Mouse (Mus musculus) spleen, embryonic (tissue): ENCODE measurements at regions not wholly inside any gene's neighbourhood (a gene's known extent, or its start where the extent isn't known, plus 50 kb on each side); places are given as distances from the start of the nearest gene placed in this dataset.
"Not testable (repeated sequence)": the region's sequence is repeated elsewhere in the genome, so short reads cannot be mapped to it uniquely, and the experiment has no call there.

ENCODE experiments used
- CTCF ChIA-PET: fragments of 350-600 bp; sonication (Branson Sonifier 250); formaldehyde crosslinking; loops from one replicate; lab custom pipeline; 2022; lab: Charles Lee

- CTCF ChIA-PET = no interaction called here
These were observed 55.5 kb downstream of the Zfp281 start for GRCm38 (mm10) chr1:136680173-136680572.

- CTCF ChIA-PET = not testable (repeated sequence)
These were observed 57.6 kb downstream of the Zfp281 start for GRCm38 (mm10) chr1:136682311-136682710.

DNA sequence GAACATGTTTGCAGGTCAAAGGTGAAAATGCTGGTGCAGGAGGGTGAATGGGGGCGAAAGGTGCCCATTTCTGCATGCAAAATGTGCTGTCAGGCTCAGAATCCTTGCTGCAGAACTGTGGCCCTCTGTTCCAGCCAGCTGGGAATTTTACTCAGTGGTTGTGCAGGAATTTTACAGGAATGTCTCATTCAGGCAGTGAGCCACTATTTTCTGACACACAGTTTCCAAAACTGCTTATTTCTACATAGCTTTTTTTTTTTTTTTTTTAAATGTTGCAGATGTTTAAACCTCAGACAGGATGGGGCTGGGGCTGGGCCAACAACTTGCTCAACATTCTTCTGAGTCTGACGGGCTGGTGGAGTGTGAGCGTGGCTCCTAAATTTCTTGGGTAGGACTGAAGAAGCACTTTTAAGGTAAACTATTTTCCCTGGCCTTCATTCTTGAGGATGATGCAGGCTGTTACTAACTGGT lies 58.4 kb downstream of the Zfp281 start:
- CTCF ChIA-PET = no interaction called here

GRCm38 (mm10) chr1:136683561-136684131 lies 58.9 kb downstream of the Zfp281 start:
- CTCF ChIA-PET = no interaction called here

DNA sequence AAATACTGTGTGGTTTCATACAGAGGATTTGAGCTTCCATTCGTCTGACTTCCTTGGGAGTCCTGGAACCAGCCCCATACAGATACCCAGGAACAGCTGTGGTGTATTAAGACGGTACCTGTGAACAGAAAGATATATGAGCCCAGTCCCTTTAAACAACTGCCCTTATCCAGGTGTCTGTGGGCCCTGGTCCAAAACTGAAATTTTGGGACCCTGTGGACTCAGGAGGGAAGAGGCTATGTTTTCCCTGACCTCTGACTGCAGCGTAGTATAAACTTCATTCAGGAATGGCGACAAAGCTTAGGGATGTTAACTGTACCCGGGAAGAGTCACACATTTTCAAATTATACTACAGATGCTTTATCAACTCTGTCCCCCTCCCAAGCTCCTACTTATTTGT lies 59.8 kb downstream of the Zfp281 start:
- CTCF ChIA-PET = no interaction called here

DNA sequence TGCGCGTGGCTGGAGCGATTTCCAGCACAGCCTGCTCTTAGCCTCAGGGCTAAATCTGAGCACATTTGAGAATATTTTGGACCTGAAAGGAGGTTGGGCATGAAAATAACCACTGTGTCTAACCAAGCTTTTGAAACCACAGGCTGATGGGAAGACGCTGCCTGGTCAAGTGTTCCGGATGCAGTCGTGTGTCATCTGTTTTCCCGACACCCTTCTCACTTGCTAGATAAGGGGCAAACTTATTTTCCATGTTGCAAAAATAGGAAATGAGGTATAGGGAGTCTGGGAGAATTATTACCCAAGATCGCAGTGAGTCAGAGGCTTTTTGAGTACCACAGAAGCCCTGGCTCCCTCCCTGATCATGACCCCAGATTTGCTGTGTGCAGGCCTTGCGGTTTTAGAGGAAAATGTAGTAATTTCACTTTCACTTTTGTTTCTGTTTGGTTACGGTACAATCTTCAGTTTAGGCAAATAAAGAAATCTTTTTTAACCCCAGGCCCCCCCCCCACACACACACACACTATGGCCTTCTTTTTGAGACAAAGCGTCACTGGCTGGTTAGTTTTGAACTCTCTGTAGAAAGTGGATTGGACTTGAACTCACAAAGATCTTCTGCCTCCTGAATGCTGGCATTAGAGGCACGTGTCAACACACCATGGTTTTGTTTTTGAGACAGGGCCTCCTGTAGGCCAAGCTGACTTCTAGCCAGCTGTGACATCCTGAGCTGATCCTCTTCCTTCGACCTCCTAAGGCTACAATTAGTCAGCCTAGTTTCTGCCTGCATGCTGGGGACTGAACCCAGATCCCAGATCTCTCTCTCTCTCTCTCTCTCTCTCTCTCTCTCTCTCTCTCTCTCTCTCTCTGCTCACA lies 60.7 kb downstream of the Zfp281 start:
- CTCF ChIA-PET = interaction anchor here (0.6 kb wide), 1 partner anchor 8 kb away, joined by 4 read pairs; no protein-coding TSS in a partner anchor

DNA sequence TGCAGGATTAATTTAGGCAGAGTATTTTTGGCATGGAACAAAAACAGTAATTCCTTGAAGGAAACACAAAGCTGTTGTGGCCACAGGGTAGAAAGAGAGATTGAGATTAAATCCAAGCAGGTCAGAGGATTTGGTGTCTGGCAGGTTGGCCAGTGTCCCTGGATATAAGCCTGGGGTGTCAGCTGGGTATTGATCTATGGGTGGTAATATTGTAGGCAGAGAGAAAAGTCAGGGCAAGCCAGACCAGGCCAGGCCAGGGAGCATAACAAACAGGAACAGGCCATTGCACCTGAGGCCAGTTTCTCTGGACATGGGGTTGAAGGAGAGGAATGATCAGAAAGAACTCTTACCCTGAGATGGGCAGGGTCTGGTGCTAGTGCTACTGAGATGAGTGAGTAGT lies 61.8 kb downstream of the Zfp281 start:
- CTCF ChIA-PET = no interaction called here

DNA sequence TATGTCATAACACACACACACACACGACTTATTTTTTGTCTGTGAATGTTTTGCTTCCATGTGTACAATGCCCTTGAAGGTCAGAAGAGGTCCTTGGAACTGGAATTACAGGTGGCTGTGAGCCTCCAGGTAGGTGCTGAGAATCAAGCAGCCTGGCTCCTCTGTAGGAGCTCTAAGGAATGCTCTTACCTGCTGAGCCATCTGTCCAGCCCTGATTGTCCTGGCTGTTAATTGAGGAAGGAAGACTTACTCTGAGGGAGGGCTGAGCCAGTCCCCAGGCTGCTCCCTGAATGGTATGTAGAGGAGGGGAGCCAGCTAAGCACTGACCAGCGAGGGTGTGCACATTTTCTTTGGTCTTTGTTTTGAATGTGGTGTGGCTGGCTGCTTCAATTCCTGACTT lies 65.4 kb downstream of the Zfp281 start:
- CTCF ChIA-PET = no interaction called here

DNA sequence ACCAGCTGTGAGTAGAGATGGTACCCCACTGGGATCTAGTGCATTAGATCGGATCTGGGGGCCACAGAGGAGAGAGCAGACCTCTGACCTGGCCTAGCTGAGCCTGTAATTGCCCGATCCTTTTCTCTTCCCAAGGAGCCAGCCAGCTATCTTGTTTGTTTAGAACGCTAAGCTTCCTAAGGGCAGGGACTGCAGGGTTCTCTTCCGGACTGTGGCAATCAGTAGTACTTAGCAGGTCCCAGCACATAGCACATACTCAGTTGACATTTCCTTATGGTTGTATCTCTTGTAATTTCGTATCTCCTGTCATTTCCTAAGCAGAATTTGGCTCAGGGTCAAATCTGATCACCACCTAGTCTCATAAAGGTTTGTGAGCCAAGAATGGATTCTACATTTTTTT lies 68.7 kb downstream of the Zfp281 start:
- CTCF ChIA-PET = interaction anchor here (0.6 kb wide), 1 partner anchor 8 kb away, joined by 4 read pairs; no protein-coding TSS in a partner anchor

GRCm38 (mm10) chr1:136694983-136695382 lies 70.3 kb downstream of the Zfp281 start:
- CTCF ChIA-PET = interaction anchor here (0.6 to 0.7 kb wide), 4 partner anchors 30 to 289 kb away, joined by 3 to 9 read pairs (median 4); no protein-coding TSS in a partner anchor

- CTCF ChIA-PET = no interaction called here
These were observed 71.5 kb downstream of the Zfp281 start for GRCm38 (mm10) chr1:136696077-136696641.

DNA sequence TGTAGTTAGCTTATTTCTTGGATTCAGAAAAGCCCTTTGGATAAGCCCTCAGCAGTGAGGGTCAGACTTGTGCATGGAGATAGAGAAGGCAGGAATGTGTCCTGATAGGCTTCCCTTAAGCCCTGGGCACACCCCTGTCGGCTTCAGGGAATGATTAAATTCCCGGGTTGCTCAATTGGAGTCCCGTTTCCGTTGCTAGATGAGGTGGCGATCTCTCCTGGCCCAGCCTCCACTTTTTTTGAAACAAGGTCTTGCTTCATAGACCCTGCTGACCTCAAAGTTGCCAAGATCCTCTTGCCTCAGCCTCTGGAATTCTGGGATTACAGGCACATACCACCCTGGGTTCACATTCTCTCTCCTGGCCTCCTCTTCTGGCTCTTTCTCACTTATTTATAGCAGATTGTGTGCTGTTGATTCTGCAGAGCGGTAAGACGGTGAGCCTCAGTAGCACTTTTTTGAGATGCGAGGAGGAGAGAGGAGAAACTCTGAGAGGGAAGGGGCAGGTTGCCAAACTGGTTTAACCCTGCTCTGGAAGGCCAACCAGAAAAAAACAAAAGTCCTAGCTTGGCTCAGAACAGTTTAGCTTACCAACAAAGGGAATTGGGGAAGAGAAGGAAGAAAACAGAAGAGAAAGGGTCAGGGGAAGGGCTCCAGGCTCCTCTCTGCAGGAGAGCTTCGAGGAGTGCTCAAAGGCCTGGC lies 73.9 kb downstream of the Zfp281 start:
- CTCF ChIA-PET = no interaction called here

DNA sequence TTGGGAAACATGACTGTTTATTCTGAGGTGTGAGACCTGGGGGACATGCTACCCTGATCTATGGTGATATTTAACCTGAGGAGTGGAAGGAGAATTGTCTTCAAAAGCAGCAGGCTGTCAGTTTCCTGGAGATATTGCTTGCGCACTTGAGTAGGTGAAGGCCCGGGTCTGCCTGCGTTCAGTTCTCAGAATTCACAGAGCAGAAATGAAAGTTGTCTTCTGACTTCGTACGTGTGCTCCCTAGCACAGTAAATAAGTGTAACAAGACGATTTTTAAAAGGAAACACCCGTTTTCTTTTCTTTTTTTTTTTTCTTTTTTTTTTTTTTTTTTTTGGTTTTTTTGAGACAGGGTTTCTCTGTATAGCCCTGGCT lies 74.4 kb downstream of the Zfp281 start:
- CTCF ChIA-PET = no interaction called here

DNA sequence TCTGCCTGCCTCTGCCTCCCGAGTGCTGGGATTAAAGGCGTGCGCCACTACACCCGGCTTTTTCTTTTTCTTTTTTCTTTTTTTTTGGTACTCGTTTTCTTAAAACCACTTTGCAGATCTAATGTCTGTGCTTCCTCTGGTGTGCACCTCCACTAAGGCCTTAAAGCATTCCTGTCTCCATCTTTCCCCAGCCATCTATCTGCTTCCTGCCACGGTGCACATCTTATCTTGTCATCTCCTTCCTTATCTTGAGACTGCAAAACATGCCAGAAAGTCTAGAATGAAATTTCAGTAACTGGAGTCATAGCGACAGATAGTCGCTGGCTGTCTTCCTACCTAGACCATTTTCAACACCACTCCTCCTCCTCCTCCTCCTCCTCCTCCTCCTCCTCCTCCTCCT lies 74.9 kb downstream of the Zfp281 start:
- CTCF ChIA-PET = interaction anchor here (0.6 kb wide), 1 partner anchor 28 kb away, joined by 3 read pairs; no protein-coding TSS in a partner anchor

DNA sequence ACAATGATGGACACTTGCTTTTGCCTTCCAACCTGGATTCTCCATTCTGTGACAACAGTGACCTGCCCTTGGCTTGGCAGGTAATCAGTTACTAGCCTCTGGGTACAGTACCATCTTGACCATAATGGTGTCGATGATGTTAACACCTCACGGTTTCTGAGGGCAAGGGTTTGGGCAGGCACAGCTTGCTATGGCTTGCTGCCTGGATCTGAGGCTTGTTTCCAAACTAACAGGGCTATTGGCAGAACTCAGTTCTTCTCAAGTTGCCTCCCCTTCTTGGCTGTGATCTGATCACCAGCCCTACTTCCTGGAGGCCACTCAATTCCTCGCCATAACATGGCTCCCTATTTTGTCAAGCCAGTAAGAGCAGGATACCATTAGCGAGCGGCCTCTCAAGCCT lies 79.4 kb downstream of the Zfp281 start:
- CTCF ChIA-PET = no interaction called here

DNA sequence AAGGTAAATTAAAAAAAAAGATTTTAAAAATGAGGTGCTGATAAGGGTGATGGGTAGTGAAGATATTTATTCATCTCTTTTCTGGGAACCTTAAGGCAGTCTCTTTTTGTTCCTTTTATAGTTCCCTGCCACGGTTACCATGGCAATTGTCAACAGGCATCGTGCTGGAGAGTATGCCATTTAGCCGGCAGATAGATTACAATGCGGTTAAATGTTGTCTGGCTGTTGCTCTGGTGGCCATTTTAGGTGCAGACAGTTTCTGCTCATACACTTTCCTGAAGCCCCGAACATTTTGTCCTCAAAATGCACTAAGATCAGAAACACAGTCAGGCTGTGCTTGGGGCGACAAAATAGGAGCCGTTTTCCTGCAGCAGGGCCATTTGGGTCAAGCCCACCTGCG lies 81.8 kb downstream of the Zfp281 start:
- CTCF ChIA-PET = no interaction called here

GRCm38 (mm10) chr1:136707394-136707793 lies 82.7 kb downstream of the Zfp281 start:
- CTCF ChIA-PET = no interaction called here

GRCm38 (mm10) chr1:136707866-136708265 lies 83.2 kb downstream of the Zfp281 start:
- CTCF ChIA-PET = no interaction called here

GRCm38 (mm10) chr1:136710196-136710595 lies 85.5 kb downstream of the Zfp281 start:
- CTCF ChIA-PET = no interaction called here

- CTCF ChIA-PET = no interaction called here
These were observed 86.5 kb downstream of the Zfp281 start for GRCm38 (mm10) chr1:136711243-136711642.

DNA sequence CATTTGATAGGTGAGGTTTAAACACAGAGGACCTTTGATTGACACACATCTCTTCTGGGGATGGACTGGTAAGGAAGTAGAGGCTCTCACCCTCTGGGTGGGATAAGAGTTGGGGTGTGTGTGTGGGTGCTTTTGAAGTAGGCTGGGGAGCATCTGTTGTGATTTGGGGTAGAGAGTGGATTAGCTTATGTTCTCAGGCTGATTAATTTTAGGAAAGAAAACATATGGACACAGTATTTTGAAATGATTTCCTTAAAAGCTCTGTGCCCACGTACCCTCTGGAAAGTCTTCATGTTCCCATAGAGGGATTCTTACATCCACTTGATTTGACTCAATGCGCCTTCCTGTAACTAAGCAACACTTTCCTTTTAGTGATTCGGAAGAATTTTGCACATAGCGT lies 89.4 kb downstream of the Zfp281 start:
- CTCF ChIA-PET = no interaction called here

- CTCF ChIA-PET = no interaction called here
These were observed 90.3 kb downstream of the Zfp281 start for GRCm38 (mm10) chr1:136714987-136715386.
